ENCODE assay signal across 9 mouse cellular contexts in genomic region chr3:93406992-93407391, GRCm38 (mm10). TPM values are rescaled to one million over a fixed set of nuclear protein-coding genes. Genes with fewer than 3 reads are reported as not detected.
DNase-seq lines count a peak whose midpoint lies in the region; ATAC-seq and TF ChIP-seq lines count a peak whose summit lies in the region.
"Had no signal": no experiment of that assay in that cellular context is flagged by ENCODE, and none has a peak within 500 bp of the region (broad histone marks: within the 10 kb centered on the region; RNA-seq: fewer than 3 reads in every experiment).

No protein-coding gene starts in this region.

- no peak overlapping the region for H3K4me3 ChIP-seq in heart, adult 2 months
- H3K4me3 ChIP-seq in heart, embryonic 11.5 days (ENCODE audit: low read depth, low read length) = no peak overlapping the region
- no peak overlapping the region for H3K4me3 ChIP-seq in embryonic fibroblast, embryonic 13.5 days (ENCODE audit: insufficient read depth, low read length)
- no peak overlapping the region for H3K4me3 ChIP-seq in midbrain, embryonic 16.5 days (ENCODE audit: low read depth, low read length)

- intact Hi-C loops in heart, adult 2 months (cut with DNase I) = loop anchor here (2.0 kb wide), 2 partner anchors 44 to 276 kb away; no protein-coding TSS in a partner anchor

- peak; percentile 74 for TF ChIP-seq CTCF in heart, adult 2 months (IDR thresholded peaks at IDR 0.05)
- TF ChIP-seq CTCF in embryonic fibroblast, embryonic 13.5 days (IDR thresholded peaks at IDR 0.05; ENCODE audit: borderline replicate concordance, insufficient read depth, low read length) = 0 out of 2 replicates have a peak, but pooled peaks have one; percentile 24

- WGBS in heart, adult 2 months = 26% methylated on average over 5 of the region's 5 CpGs
- 42% methylated on average over 5 of the region's 5 CpGs for WGBS in heart, embryonic 11.5 days (ENCODE audit: insufficient replicate concordance)
- WGBS in midbrain, embryonic 16.5 days = 35% methylated on average over 5 of the region's 5 CpGs

- no peak for TF ChIP-seq POLR2A in heart, adult 2 months (IDR thresholded peaks at IDR 0.05; ENCODE audit: insufficient read depth, low read depth, low read length)
- TF ChIP-seq POLR2A in embryonic fibroblast, embryonic 13.5 days (IDR thresholded peaks at IDR 0.05; ENCODE audit: low read depth, low read length) = no peak

- H3K9ac ChIP-seq in heart, adult 2 months (ENCODE audit: low read depth, low read length) = no peak overlapping the region
- H3K9ac ChIP-seq in heart, embryonic 11.5 days (ENCODE audit: low read depth, low read length) = no peak overlapping the region
- H3K9ac ChIP-seq in midbrain, embryonic 16.5 days (ENCODE audit: low read depth, low read length) = no peak overlapping the region

- H3K4me1 ChIP-seq in heart, adult 2 months (ENCODE audit: control insufficient read depth, insufficient read depth, low read length) = no peaks in the 10 kb centered on the region
- H3K4me1 ChIP-seq in heart, embryonic 11.5 days (ENCODE audit: control insufficient read depth, insufficient read depth, low read length) = no peaks in the 10 kb centered on the region
- no peaks in the 10 kb centered on the region for H3K4me1 ChIP-seq in embryonic fibroblast, embryonic 13.5 days (ENCODE audit: control insufficient read depth, insufficient read depth, low read length)
- no peaks in the 10 kb centered on the region for H3K4me1 ChIP-seq in midbrain, embryonic 16.5 days (ENCODE audit: control insufficient read depth, insufficient read depth, low read length)

- no peak overlapping the region for H3K27ac ChIP-seq in heart, adult 2 months
- H3K27ac ChIP-seq in heart, embryonic 11.5 days (ENCODE audit: low read depth, low read length) = no peak overlapping the region
- no peak overlapping the region for H3K27ac ChIP-seq in embryonic fibroblast, embryonic 13.5 days (ENCODE audit: insufficient read depth, low read length)
- H3K27ac ChIP-seq in midbrain, embryonic 16.5 days (ENCODE audit: low read length) = no peak overlapping the region

- H3K4me2 ChIP-seq in heart, embryonic 11.5 days = no peak overlapping the region
- H3K4me2 ChIP-seq in midbrain, embryonic 16.5 days (ENCODE audit: low read length) = no peak overlapping the region

- TF ChIP-seq EP300 in heart, adult 2 months (IDR thresholded peaks at IDR 0.05; ENCODE audit: insufficient read depth, low read depth, low read length) = no peak

- no peaks in the 10 kb centered on the region for H3K9me3 ChIP-seq in heart, embryonic 11.5 days (replicated peaks; ENCODE audit: control insufficient read depth, low read length)
- no peaks in the 10 kb centered on the region for H3K9me3 ChIP-seq in midbrain, embryonic 16.5 days (replicated peaks; ENCODE audit: control insufficient read depth, low read length, poor library complexity, severe bottlenecking)

- no peaks in the 10 kb centered on the region; the same call in 1 of the 2 replicates for H3K27me3 ChIP-seq in heart, adult 2 months (ENCODE audit: control insufficient read depth, insufficient read depth, low read length)
- no peaks in the 10 kb centered on the region for H3K27me3 ChIP-seq in heart, embryonic 11.5 days (ENCODE audit: control insufficient read depth, insufficient read depth, low read length)
- no peaks in the 10 kb centered on the region for H3K27me3 ChIP-seq in midbrain, embryonic 16.5 days (ENCODE audit: control insufficient read depth, insufficient read depth, low read depth, low read length)

- no peak for ATAC-seq in heart, embryonic 11.5 days (replicated peaks; ENCODE audit: insufficient number of reproducible peaks, low FRiP score, low TSS enrichment)
- peak; percentile 64; the same call in 1 of the 2 replicates for ATAC-seq in midbrain, embryonic 16.5 days

- H3K79me2 ChIP-seq in heart, adult 2 months (replicated peaks; ENCODE audit: control insufficient read depth, insufficient read depth, low read length) = no peaks in the 10 kb centered on the region

- peak in 1 of 2 experiments; percentile 2 for DNase-seq in heart, adult 2 months
- peak; percentile 3 to 18 for DNase-seq in urinary bladder, adult 18-20 months (ENCODE audit: low spot score in 2 of 2)
- no peak for DNase-seq in urinary bladder, postnatal 10 days (ENCODE audit: low spot score)
- peak; percentile 50 to 53 for DNase-seq in kidney, postnatal 4 days
- DNase-seq in gastrocnemius, adult 8-10 months (ENCODE audit: low spot score in 2 of 2) = no peak

- no peaks in the 10 kb centered on the region for H3K36me3 ChIP-seq in heart, adult 2 months (ENCODE audit: control insufficient read depth, insufficient read depth, low read length)
- H3K36me3 ChIP-seq in heart, embryonic 11.5 days (ENCODE audit: control insufficient read depth, insufficient read depth, low read length) = no peaks in the 10 kb centered on the region
- no peaks in the 10 kb centered on the region for H3K36me3 ChIP-seq in midbrain, embryonic 16.5 days (ENCODE audit: control insufficient read depth, insufficient read depth, low read length)

RNA-seq across cellular contexts. Expression of gene Rptn, which starts 13.5 kb away (rescaled TPM):
- total RNA-seq in heart, adult 2 months (2021) = not detected
- polyA plus RNA-seq in heart, adult 2 months (2012; rRNA removed) = 0.02 TPM in 1 of 2 replicates, not detected in the other
- polyA plus RNA-seq in heart, embryonic 11.5 days (2014; fragmentation: Nextera tagmentation; extraction: Ambion mirVana) = not detected in 2 replicates
- polyA plus RNA-seq in embryonic fibroblast, embryonic 13.5 days (2011; ENCODE audit: insufficient read length, low read depth, missing spikeins) = not detected in 2 replicates
- polyA plus RNA-seq in midbrain, embryonic 16.5 days (2015; fragmentation: Nextera tagmentation; extraction: Ambion mirVana) = not detected in 2 replicates
- not detected for total RNA-seq in gastrocnemius, adult 8-10 months (2022)
- total RNA-seq: layer of hippocampus, adult 8-10 months had no signal

RNA-seq across cellular contexts. Expression of gene Tchh, which starts 35.1 kb away (rescaled TPM):
- total RNA-seq in heart, adult 2 months (2021) = under 1 TPM; 0.08 to 0.14 TPM
- polyA plus RNA-seq in heart, adult 2 months (2012; rRNA removed) = 0.02 TPM in 1 of 2 replicates, not detected in the other
- 0.54 and 0.76 TPM in 2 replicates for polyA plus RNA-seq in heart, embryonic 11.5 days (2014; fragmentation: Nextera tagmentation; extraction: Ambion mirVana)
- 0.17 and 0.32 TPM in 2 replicates for polyA plus RNA-seq in embryonic fibroblast, embryonic 13.5 days (2011; ENCODE audit: insufficient read length, low read depth, missing spikeins)
- polyA plus RNA-seq in midbrain, embryonic 16.5 days (2015; fragmentation: Nextera tagmentation; extraction: Ambion mirVana) = 1.1 and 1.2 TPM in 2 replicates
- under 1 TPM in 2 of 4 experiments, not detected in 2; 0.05 TPM for total RNA-seq in gastrocnemius, adult 8-10 months (2022)

Comparison
In these comparisons a context has a peak if more than half of its experiments do, and no peak if none do; other contexts are left out.
1. DNase-seq: peak in urinary bladder, adult 18-20 months (2 of 2) and kidney, postnatal 4 days (2 of 2); none in urinary bladder, postnatal 10 days (single experiment) and gastrocnemius, adult 8-10 months (0 of 2).